Mouse (Mus musculus) neural tube, embryonic 15.5 days (tissue): ENCODE measurements around the gene Tmem98. TPM values are rescaled to one million over a fixed set of nuclear protein-coding genes. Genes with fewer than 3 reads are reported as not detected.

Source experiments
- ATAC-seq: fragments of 200-750 bp; cut with Nextera tagmentation; 2 replicates; pipeline ENCODE4 v1.8.0; 2017; ENCODE audit warnings: mild to moderate bottlenecking, moderate TSS enrichment, moderate library complexity; ENCODE audit not compliant: low FRiP score
- H3K27ac ChIP-seq: fragments of 300-500 bp; sonication (generic); replicated peaks from 2 replicates; pipeline ENCODE4 v1.5.1; 2015; ENCODE audit warnings: mild to moderate bottlenecking, inconsistent platforms
- H3K27me3 ChIP-seq: fragments of 300-500 bp; sonication (generic); replicated peaks from 2 replicates; pipeline ENCODE4 v1.6.1; 2015; ENCODE audit warnings: inconsistent platforms
- H3K36me3 ChIP-seq: fragments of 300-500 bp; sonication (generic); 2 replicates; pipeline ENCODE4 v1.6.1; 2015; ENCODE audit warnings: inconsistent platforms
- H3K4me1 ChIP-seq: fragments of 300-500 bp; sonication (generic); 2 replicates; pipeline ENCODE4 v1.6.1; 2015; ENCODE audit warnings: inconsistent platforms
- H3K4me2 ChIP-seq: fragments of 300-500 bp; sonication (generic); 2 replicates; pipeline ENCODE4 v1.6.1; 2015; ENCODE audit warnings: inconsistent platforms, mild to moderate bottlenecking, moderate library complexity
- H3K4me3 ChIP-seq: fragments of 300-500 bp; sonication (generic); replicated peaks from 2 replicates; pipeline ENCODE4 v1.5.1; 2015; ENCODE audit warnings: mild to moderate bottlenecking, inconsistent platforms
- H3K9ac ChIP-seq: fragments of 300-500 bp; sonication (generic); replicated peaks from 2 replicates; pipeline ENCODE4 v1.6.1; 2015; ENCODE audit warnings: mild to moderate bottlenecking, inconsistent platforms
- H3K9me3 ChIP-seq: fragments of 300-500 bp; sonication (generic); replicated peaks from 2 replicates; pipeline ENCODE4 v1.6.1; 2016; ENCODE audit warnings: inconsistent platforms
- WGBS: fragments of 180-500 bp; shearing (Covaris S2); methylation state at CpG from one replicate; pipeline ENCODE4 v1.1.7; 2015; ENCODE audit warnings: mixed read lengths; 5-methylcytosine and 5-hydroxymethylcytosine counted together
- polyA plus RNA-seq: library from polyadenylated mRNA; unstranded; fragments of >200 nt; fragmentation: Nextera tagmentation; extraction: Ambion mirVana; gene quantifications from 2 replicates; pipeline ENCODE4 v1.2.1, GENCODE M21; 2015

Tmem98 gene
- polyA plus RNA-seq, 1 experiment from 2014 or later, result 14.4 TPM

- ATAC-seq, result no peak
- Histone ChIP-seq H3K9me3 (no peaks in the 10 kb centered on the region), H3K4me1 (no peaks in the 10 kb centered on the region), H3K4me2 (no peak overlapping the region), H3K4me3 (no peak overlapping the region), H3K27me3 (no peaks in the 10 kb centered on the region), H3K9ac (no peak overlapping the region), H3K36me3 (no peaks in the 10 kb centered on the region), H3K27ac (no peak overlapping the region)
- WGBS, result 91% methylated on average over 7 of the region's 7 CpGs
These were observed 53.0 kb downstream of the Tmem98 start for GRCm38 (mm10) chr11:80862941-80863340.

DNA sequence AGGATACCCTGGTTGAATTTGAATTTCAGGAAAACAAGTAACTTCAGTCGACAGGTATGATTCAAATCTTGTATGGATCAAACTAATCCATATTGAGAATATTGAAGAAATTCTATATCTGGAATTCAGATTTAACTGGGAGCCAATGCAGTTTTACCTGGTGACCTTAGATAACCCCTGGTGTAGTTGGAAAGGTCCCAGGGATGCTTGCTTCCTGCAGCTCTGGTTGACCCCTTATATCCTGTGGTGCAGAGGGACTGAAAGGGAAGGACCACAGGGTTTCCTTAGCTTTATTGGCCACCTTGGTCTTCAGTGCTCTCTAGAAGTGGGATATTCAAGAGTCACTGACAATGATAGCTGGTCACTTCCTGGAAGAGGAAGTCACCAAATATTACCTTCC, 58.1 kb downstream of the Tmem98 start:
- no peaks in the 10 kb centered on the region for H3K9me3 ChIP-seq
- H3K4me2 ChIP-seq, result no peak overlapping the region
- 92% methylated on average over 1 of the region's 1 CpGs for WGBS
- H3K4me1 ChIP-seq, result peaks cover 6% of the 10 kb centered on the region; the same call in 1 of the 2 replicates
- no peak overlapping the region for H3K4me3 ChIP-seq
- no peaks in the 10 kb centered on the region for H3K36me3 ChIP-seq
- no peaks in the 10 kb centered on the region for H3K27me3 ChIP-seq
- no peak overlapping the region for H3K27ac ChIP-seq
- H3K9ac ChIP-seq, result no peak overlapping the region
- no peak for ATAC-seq

Other genes starting within 250 kb of the Tmem98 start
- 2.6 and 6.9 TPM in 2 replicates for gene Myo1d, start 30.1 kb upstream of the Tmem98 start, polyA plus RNA-seq
- gene Spaca3, start 48.2 kb downstream of the Tmem98 start, polyA plus RNA-seq, result not detected in 2 replicates